Mouse (Mus musculus): ENCODE results near the gene Rbfox3. TPM values are rescaled to one million over a fixed set of nuclear protein-coding genes. Genes with fewer than 3 reads are reported as not detected.

The Rbfox3 gene
- polyA plus RNA-seq, 1 experiment from 2014 or later = 0.69 TPM

DNA sequence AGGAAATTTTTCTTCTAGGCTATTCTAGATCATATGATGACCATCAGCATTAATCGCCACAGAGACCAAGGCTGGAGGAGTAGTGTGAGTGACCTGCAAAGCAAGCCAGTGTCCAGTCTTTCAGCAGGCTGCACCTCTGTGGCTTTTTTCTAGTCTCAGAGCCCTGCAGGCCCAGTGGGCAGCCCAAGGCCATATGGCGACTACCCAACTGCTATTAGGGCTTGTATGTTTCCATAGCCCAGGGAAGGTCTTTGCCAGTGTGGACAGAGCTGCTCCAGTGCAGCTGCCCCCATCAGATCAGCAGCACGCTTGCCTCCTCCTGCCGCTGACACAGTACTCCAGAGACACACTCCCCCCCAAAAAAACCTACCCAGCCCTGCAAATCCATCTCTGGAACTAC, 290.5 kb downstream of the Rbfox3 start:
- Histone ChIP-seq H3K36me3 (ENCODE audit: control insufficient read depth, insufficient read depth, low read length) (no peaks in the 10 kb centered on the region), H3K27me3 (ENCODE audit: control insufficient read depth, insufficient read depth, low read length) (no peaks in the 10 kb centered on the region), H3K4me1 (ENCODE audit: control insufficient read depth, insufficient read depth, low read length) (no peaks in the 10 kb centered on the region), H3K9me3 (replicated peaks; ENCODE audit: control insufficient read depth, low read length) (no peaks in the 10 kb centered on the region), H3K9ac (ENCODE audit: low read depth, low read length) (no peak overlapping the region), H3K4me2 (no peak overlapping the region), H3K4me3 (ENCODE audit: low read depth, low read length) (no peak overlapping the region), H3K27ac (ENCODE audit: low read depth, low read length) (no peak overlapping the region)
- WGBS (ENCODE audit: insufficient replicate concordance) = 78% methylated on average over 4 of the region's 4 CpGs
- no peak for ATAC-seq (replicated peaks; ENCODE audit: insufficient number of reproducible peaks, low FRiP score, low TSS enrichment)

- H3K27ac ChIP-seq (ENCODE audit: low read depth, low read length) = no peak overlapping the region
- no peak overlapping the region for H3K4me3 ChIP-seq (ENCODE audit: low read depth, low read length)
- no peaks in the 10 kb centered on the region for H3K36me3 ChIP-seq (ENCODE audit: control insufficient read depth, insufficient read depth, low read length)
- no peaks in the 10 kb centered on the region for H3K9me3 ChIP-seq (replicated peaks; ENCODE audit: control insufficient read depth, low read length)
- peaks cover 21% of the 10 kb centered on the region for H3K27me3 ChIP-seq (ENCODE audit: control insufficient read depth, insufficient read depth, low read length)
- no peak overlapping the region for H3K4me2 ChIP-seq
- no peak for ATAC-seq (replicated peaks; ENCODE audit: insufficient number of reproducible peaks, low FRiP score, low TSS enrichment)
- H3K9ac ChIP-seq (ENCODE audit: low read depth, low read length) = no peak overlapping the region
- WGBS (ENCODE audit: insufficient replicate concordance) = 72% methylated on average over 4 of the region's 4 CpGs
- H3K4me1 ChIP-seq (ENCODE audit: control insufficient read depth, insufficient read depth, low read length) = no peaks in the 10 kb centered on the region
Observed at GRCm38 (mm10) chr11:118614126-118614525, 297.3 kb downstream of the Rbfox3 start.

DNA sequence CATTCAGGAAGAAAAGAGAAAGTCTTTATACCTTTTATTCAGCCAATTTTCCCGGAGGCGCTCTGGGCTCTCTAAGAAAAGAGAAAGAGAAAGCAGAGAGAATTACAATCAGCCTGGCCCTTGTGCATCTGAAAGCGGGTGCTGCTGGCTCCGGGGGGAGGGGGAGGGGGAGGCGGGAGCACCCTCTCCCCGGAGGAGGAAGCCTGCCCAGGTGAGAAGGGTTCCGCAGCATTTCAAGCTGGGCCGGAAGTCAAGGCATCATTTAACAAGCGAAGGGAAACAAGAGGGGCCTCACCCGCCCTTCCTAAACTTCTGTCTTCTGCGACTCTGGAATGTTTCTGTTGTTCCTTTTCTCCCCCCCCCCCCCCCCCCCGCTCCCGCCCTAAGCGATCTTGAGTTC, 301.3 kb downstream of the Rbfox3 start:
- Histone ChIP-seq H3K9me3 (replicated peaks; ENCODE audit: control insufficient read depth, low read length) (no peaks in the 10 kb centered on the region), H3K27ac (ENCODE audit: low read depth, low read length) (no peak overlapping the region), H3K27me3 (ENCODE audit: control insufficient read depth, insufficient read depth, low read length) (peaks cover 29% of the 10 kb centered on the region), H3K4me2 (no peak overlapping the region), H3K4me1 (ENCODE audit: control insufficient read depth, insufficient read depth, low read length) (no peaks in the 10 kb centered on the region), H3K4me3 (ENCODE audit: low read depth, low read length) (no peak overlapping the region), H3K9ac (ENCODE audit: low read depth, low read length) (no peak overlapping the region), H3K36me3 (ENCODE audit: control insufficient read depth, insufficient read depth, low read length) (no peaks in the 10 kb centered on the region)
- WGBS (ENCODE audit: insufficient replicate concordance) = 3% methylated on average over 14 of the region's 14 CpGs
- ATAC-seq (replicated peaks; ENCODE audit: insufficient number of reproducible peaks, low FRiP score, low TSS enrichment) = no peak

GRCm38 (mm10) chr11:118609236-118610000, 302.0 kb downstream of the Rbfox3 start:
- WGBS (ENCODE audit: insufficient replicate concordance) = 9% methylated on average over 17 of the region's 17 CpGs

DNA sequence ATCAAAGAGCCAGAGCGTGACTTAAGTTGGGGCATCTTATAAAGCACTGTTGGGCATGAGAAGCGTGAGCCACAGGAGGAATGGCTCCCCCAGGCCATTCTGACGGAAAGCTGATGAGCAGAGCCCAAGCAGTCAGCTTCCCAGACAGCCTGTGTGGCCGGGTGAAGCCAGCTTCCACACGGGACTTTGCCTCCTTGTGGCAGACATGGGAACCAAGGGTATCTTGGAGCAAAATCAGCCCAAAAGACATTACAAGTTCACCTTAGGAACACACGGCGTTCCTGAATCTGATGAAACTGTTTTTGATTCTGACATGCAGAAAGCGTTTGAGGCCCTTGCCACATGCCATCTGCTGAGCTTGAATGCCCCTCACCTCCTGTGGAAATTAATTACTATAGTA, 303.5 kb downstream of the Rbfox3 start:
- no peak overlapping the region for H3K4me3 ChIP-seq (ENCODE audit: low read depth, low read length)
- ATAC-seq (replicated peaks; ENCODE audit: insufficient number of reproducible peaks, low FRiP score, low TSS enrichment) = no peak
- H3K27me3 ChIP-seq (ENCODE audit: control insufficient read depth, insufficient read depth, low read length) = peaks cover 30% of the 10 kb centered on the region
- H3K4me1 ChIP-seq (ENCODE audit: control insufficient read depth, insufficient read depth, low read length) = no peaks in the 10 kb centered on the region
- 48% methylated on average over 8 of the region's 8 CpGs for WGBS (ENCODE audit: insufficient replicate concordance)
- no peak overlapping the region for H3K9ac ChIP-seq (ENCODE audit: low read depth, low read length)
- no peak overlapping the region for H3K4me2 ChIP-seq
- no peaks in the 10 kb centered on the region for H3K36me3 ChIP-seq (ENCODE audit: control insufficient read depth, insufficient read depth, low read length)
- no peaks in the 10 kb centered on the region for H3K9me3 ChIP-seq (replicated peaks; ENCODE audit: control insufficient read depth, low read length)
- H3K27ac ChIP-seq (ENCODE audit: low read depth, low read length) = no peak overlapping the region

More at GRCm38 (mm10) chr11:118609236-118610000, 302.0 kb downstream of the Rbfox3 start:
- H3K27ac ChIP-seq (ENCODE audit: low read depth, low read length) = no peak overlapping the region
- no peak for ATAC-seq (replicated peaks; ENCODE audit: insufficient number of reproducible peaks, low FRiP score, low TSS enrichment)
- H3K36me3 ChIP-seq (ENCODE audit: control insufficient read depth, insufficient read depth, low read length) = no peaks in the 10 kb centered on the region
- no peak overlapping the region for H3K9ac ChIP-seq (ENCODE audit: low read depth, low read length)
- peaks cover 29% of the 10 kb centered on the region for H3K27me3 ChIP-seq (ENCODE audit: control insufficient read depth, insufficient read depth, low read length)
- no peaks in the 10 kb centered on the region for H3K4me1 ChIP-seq (ENCODE audit: control insufficient read depth, insufficient read depth, low read length)
- H3K4me3 ChIP-seq (ENCODE audit: low read depth, low read length) = no peak overlapping the region
- no peaks in the 10 kb centered on the region for H3K9me3 ChIP-seq (replicated peaks; ENCODE audit: control insufficient read depth, low read length)
- H3K4me2 ChIP-seq = no peak overlapping the region

- Histone ChIP-seq H3K9ac (ENCODE audit: low read depth, low read length) (no peak overlapping the region), H3K27ac (ENCODE audit: low read depth, low read length) (no peak overlapping the region), H3K4me3 (ENCODE audit: low read depth, low read length) (no peak overlapping the region), H3K4me2 (no peak overlapping the region), H3K36me3 (ENCODE audit: control insufficient read depth, insufficient read depth, low read length) (no peaks in the 10 kb centered on the region), H3K27me3 (ENCODE audit: control insufficient read depth, insufficient read depth, low read length) (peaks cover 30% of the 10 kb centered on the region), H3K9me3 (replicated peaks; ENCODE audit: control insufficient read depth, low read length) (no peaks in the 10 kb centered on the region), H3K4me1 (ENCODE audit: control insufficient read depth, insufficient read depth, low read length) (no peaks in the 10 kb centered on the region)
- no peak for ATAC-seq (replicated peaks; ENCODE audit: insufficient number of reproducible peaks, low FRiP score, low TSS enrichment)
- WGBS (ENCODE audit: insufficient replicate concordance) = 73% methylated on average over 2 of the region's 2 CpGs
Observed at GRCm38 (mm10) chr11:118605570-118605969, 305.8 kb downstream of the Rbfox3 start.

- H3K4me1 ChIP-seq (ENCODE audit: control insufficient read depth, insufficient read depth, low read length) = no peaks in the 10 kb centered on the region
- H3K9ac ChIP-seq (ENCODE audit: low read depth, low read length) = no peak overlapping the region
- H3K27ac ChIP-seq (ENCODE audit: low read depth, low read length) = no peak overlapping the region
- H3K36me3 ChIP-seq (ENCODE audit: control insufficient read depth, insufficient read depth, low read length) = no peaks in the 10 kb centered on the region
- H3K4me2 ChIP-seq = no peak overlapping the region
- H3K27me3 ChIP-seq (ENCODE audit: control insufficient read depth, insufficient read depth, low read length) = peaks cover 28% of the 10 kb centered on the region
- no peak overlapping the region for H3K4me3 ChIP-seq (ENCODE audit: low read depth, low read length)
- no peaks in the 10 kb centered on the region for H3K9me3 ChIP-seq (replicated peaks; ENCODE audit: control insufficient read depth, low read length)
- no peak for ATAC-seq (replicated peaks; ENCODE audit: insufficient number of reproducible peaks, low FRiP score, low TSS enrichment)
- 74% methylated on average over 6 of the region's 6 CpGs for WGBS (ENCODE audit: insufficient replicate concordance)
Observed at GRCm38 (mm10) chr11:118604206-118604605, 307.2 kb downstream of the Rbfox3 start.

DNA sequence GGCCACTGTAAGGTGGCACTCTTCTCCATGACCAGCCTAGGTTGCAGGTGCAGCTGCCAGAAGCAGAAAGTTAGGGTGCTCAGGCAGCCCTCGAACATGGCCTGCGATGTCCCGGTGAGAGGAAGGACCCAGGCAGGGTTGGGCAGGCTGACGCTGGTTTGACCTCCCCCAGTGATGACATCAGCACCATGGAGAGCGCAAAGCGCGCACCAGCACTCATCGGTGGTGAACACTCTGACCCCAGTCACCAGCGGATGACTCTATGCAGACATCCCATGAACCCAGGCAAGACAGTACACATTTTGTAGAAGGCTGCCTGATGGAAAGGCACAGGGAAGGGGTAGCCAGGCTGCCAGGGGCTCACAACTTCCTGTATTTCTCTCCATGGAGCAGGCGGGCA, 308.3 kb downstream of the Rbfox3 start:
- WGBS (ENCODE audit: insufficient replicate concordance) = 2% methylated on average over 10 of the region's 10 CpGs
- no peak for ATAC-seq (replicated peaks; ENCODE audit: insufficient number of reproducible peaks, low FRiP score, low TSS enrichment)
- no peaks in the 10 kb centered on the region for H3K4me1 ChIP-seq (ENCODE audit: control insufficient read depth, insufficient read depth, low read length)

DNA sequence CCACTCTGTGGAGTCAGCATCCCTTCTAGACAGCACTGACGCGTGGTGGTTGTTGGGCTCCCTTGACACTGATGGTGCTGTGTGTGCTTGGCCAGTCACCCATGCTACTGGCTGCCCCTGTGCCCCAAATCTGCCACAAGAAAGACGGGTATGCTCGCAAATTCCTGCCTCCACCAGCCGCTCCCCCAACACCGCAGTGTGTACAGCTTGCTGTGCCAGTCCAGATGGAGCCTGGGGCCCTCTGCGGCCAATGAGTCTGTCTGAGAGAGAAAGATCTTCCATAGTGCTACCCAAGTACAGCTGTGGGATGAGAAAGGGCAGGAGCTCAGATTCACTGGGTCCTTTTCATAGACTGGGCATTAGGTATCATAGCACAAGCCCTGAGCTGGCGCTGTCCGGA, 309.9 kb downstream of the Rbfox3 start:
- no peaks in the 10 kb centered on the region for H3K4me1 ChIP-seq (ENCODE audit: control insufficient read depth, insufficient read depth, low read length)
- no peak overlapping the region for H3K4me2 ChIP-seq
- H3K27me3 ChIP-seq (ENCODE audit: control insufficient read depth, insufficient read depth, low read length) = peaks cover 29% of the 10 kb centered on the region
- ATAC-seq (replicated peaks; ENCODE audit: insufficient number of reproducible peaks, low FRiP score, low TSS enrichment) = no peak
- H3K36me3 ChIP-seq (ENCODE audit: control insufficient read depth, insufficient read depth, low read length) = no peaks in the 10 kb centered on the region
- H3K9me3 ChIP-seq (replicated peaks; ENCODE audit: control insufficient read depth, low read length) = no peaks in the 10 kb centered on the region
- no peak overlapping the region for H3K27ac ChIP-seq (ENCODE audit: low read depth, low read length)
- H3K4me3 ChIP-seq (ENCODE audit: low read depth, low read length) = no peak overlapping the region
- 52% methylated on average over 9 of the region's 9 CpGs for WGBS (ENCODE audit: insufficient replicate concordance)
- H3K9ac ChIP-seq (ENCODE audit: low read depth, low read length) = no peak overlapping the region

More for the DNA sequence above, 308.3 kb downstream of the Rbfox3 start:
- no peaks in the 10 kb centered on the region for H3K9me3 ChIP-seq (replicated peaks; ENCODE audit: control insufficient read depth, low read length)
- H3K27me3 ChIP-seq (ENCODE audit: control insufficient read depth, insufficient read depth, low read length) = peaks cover 23% of the 10 kb centered on the region
- no peak overlapping the region for H3K4me3 ChIP-seq (ENCODE audit: low read depth, low read length)
- H3K36me3 ChIP-seq (ENCODE audit: control insufficient read depth, insufficient read depth, low read length) = no peaks in the 10 kb centered on the region
- no peak overlapping the region for H3K4me2 ChIP-seq
- H3K9ac ChIP-seq (ENCODE audit: low read depth, low read length) = no peak overlapping the region
- H3K27ac ChIP-seq (ENCODE audit: low read depth, low read length) = no peak overlapping the region
